ENCODE assay signal across 20 mouse cellular contexts in genomic region chr8:110416931-110417330, GRCm38 (mm10).
"Had no signal": no experiment of that assay in that cellular context is flagged by ENCODE, and none has a peak within 500 bp of the region (broad histone marks: within the 10 kb centered on the region; RNA-seq: fewer than 3 reads in every experiment).

No protein-coding gene starts in this region.

- H3K4me2 ChIP-seq: lung, embryonic 14.5 days; midbrain, embryonic 12.5 days; neural tube, embryonic 13.5 days; neural tube, embryonic 15.5 days; stomach, embryonic 15.5 days had no signal

- H3K27me3 ChIP-seq: midbrain, embryonic 12.5 days; neural tube, embryonic 13.5 days; neural tube, embryonic 15.5 days; stomach, embryonic 15.5 days had no signal

- H3K9me3 ChIP-seq: midbrain, embryonic 10.5 days; midbrain, embryonic 12.5 days; neural tube, embryonic 13.5 days; neural tube, embryonic 15.5 days; stomach, embryonic 15.5 days had no signal

- ATAC-seq: midbrain, embryonic 16.5 days had no signal

- H3K4me3 ChIP-seq: midbrain, embryonic 10.5 days; midbrain, embryonic 12.5 days; myocyte; neural tube, embryonic 13.5 days; neural tube, embryonic 15.5 days; stomach, embryonic 15.5 days had no signal

- H3K36me3 ChIP-seq: midbrain, embryonic 10.5 days; midbrain, embryonic 12.5 days; neural tube, embryonic 13.5 days; neural tube, embryonic 15.5 days; stomach, embryonic 15.5 days had no signal

- DNase-seq: lung, embryonic 14.5 days; lung, postnatal 10 days; lung, postnatal 4 days; midbrain, embryonic 14.5 days; retina, postnatal 1 day; right cerebral cortex, adult 18-20 months; right cerebral cortex, postnatal 25 days; right cerebral cortex, postnatal 4 days; spleen, adult 18-20 months; thymus, adult 2 months; thymus, postnatal 25 days; thymus, postnatal 4 days had no signal

- H3K27ac ChIP-seq: midbrain, embryonic 10.5 days; midbrain, embryonic 12.5 days; neural tube, embryonic 13.5 days; neural tube, embryonic 15.5 days; stomach, embryonic 15.5 days; stomach, postnatal 0 days had no signal

- H3K4me1 ChIP-seq: stomach, embryonic 15.5 days had no signal

- H3K9ac ChIP-seq: lung, embryonic 14.5 days; midbrain, embryonic 12.5 days; neural tube, embryonic 13.5 days; neural tube, embryonic 15.5 days; stomach, embryonic 15.5 days had no signal
